Mouse (Mus musculus): ENCODE results near the gene Chrna5. TPM values are rescaled to one million over a fixed set of nuclear protein-coding genes. Genes with fewer than 3 reads are reported as not detected.

The Chrna5 gene
- total and polyA plus RNA-seq, 3 experiments = 0.16 to 1.4 (median 0.33) TPM

GRCm38 (mm10) chr9:55026275-55026663 lies 45.6 kb downstream of the Chrna5 start, which contains the start of gene Chrna3:
Gene Chrna3, minus strand, starts transcription at chr9:55026562.
- H3K27me3 ChIP-seq (ENCODE audit: insufficient read depth, low read length) = peaks cover 44% of the 10 kb centered on the region
- TF ChIP-seq POLR2AphosphoS5 (IDR thresholded peaks at IDR 0.05; ENCODE audit: insufficient replicate concordance, low read depth, low read length) (no peak), GATA1 (IDR thresholded peaks at IDR 0.05; ENCODE audit: borderline replicate concordance, low read length) (no peak), GATA2 (IDR thresholded peaks at IDR 0.05; ENCODE audit: borderline replicate concordance, low read depth, low read length) (no peak), CTCF (IDR thresholded peaks at IDR 0.05; ENCODE audit: low read depth, low read length) (no peak), TAL1 (conservative IDR thresholded peaks at IDR 0.05; ENCODE audit: low read depth, low read length) (no peak)
- H3K4me1 ChIP-seq (ENCODE audit: insufficient read depth, low read depth, low read length) = peaks cover 5% of the 10 kb centered on the region; the same call in 1 of the 2 replicates
- H3K9me3 ChIP-seq (replicated peaks) = no peaks in the 10 kb centered on the region
- no peak for DNase-seq (ENCODE audit: low spot score)
- no peaks in the 10 kb centered on the region for H3K36me3 ChIP-seq (replicated peaks)
- H3K4me3 ChIP-seq (ENCODE audit: low read depth, low read length) = no peak within 1 kb of the TSS
- ATAC-seq (ENCODE audit: extremely low read depth, insufficient number of reproducible peaks, low FRiP score, poor library complexity, severe bottlenecking) = no peak

GRCm38 (mm10) chr9:55031435-55032167 lies 50.9 kb downstream of the Chrna5 start:
- TF ChIP-seq GATA1 (IDR thresholded peaks at IDR 0.05; ENCODE audit: borderline replicate concordance, low read length) = no peak
- no peak for TF ChIP-seq TAL1 (conservative IDR thresholded peaks at IDR 0.05; ENCODE audit: low read depth, low read length)
- TF ChIP-seq GATA2 (IDR thresholded peaks at IDR 0.05; ENCODE audit: borderline replicate concordance, low read depth, low read length) = no peak
- no peak for TF ChIP-seq CTCF (IDR thresholded peaks at IDR 0.05; ENCODE audit: low read depth, low read length)
- TF ChIP-seq POLR2AphosphoS5 (IDR thresholded peaks at IDR 0.05; ENCODE audit: insufficient replicate concordance, low read depth, low read length) = no peak
- no peak for ATAC-seq (ENCODE audit: extremely low read depth, insufficient number of reproducible peaks, low FRiP score, poor library complexity, severe bottlenecking)
- Histone ChIP-seq H3K4me1 (ENCODE audit: insufficient read depth, low read depth, low read length) (no peaks in the 10 kb centered on the region), H3K4me3 (ENCODE audit: low read depth, low read length) (no peak overlapping the region), H3K27me3 (ENCODE audit: insufficient read depth, low read length) (peaks cover 31% of the 10 kb centered on the region), H3K9me3 (replicated peaks) (no peaks in the 10 kb centered on the region), H3K36me3 (replicated peaks) (no peaks in the 10 kb centered on the region)
- DNase-seq (ENCODE audit: low spot score) = no peak

- Histone ChIP-seq H3K4me1 (ENCODE audit: insufficient read depth, low read depth, low read length) (no peaks in the 10 kb centered on the region), H3K9me3 (replicated peaks) (no peaks in the 10 kb centered on the region), H3K27me3 (ENCODE audit: insufficient read depth, low read length) (peaks cover 48% of the 10 kb centered on the region), H3K36me3 (replicated peaks) (no peaks in the 10 kb centered on the region), H3K4me3 (ENCODE audit: low read depth, low read length) (no peak overlapping the region)
- ATAC-seq (ENCODE audit: extremely low read depth, insufficient number of reproducible peaks, low FRiP score, poor library complexity, severe bottlenecking) (no peak), DNase-seq (ENCODE audit: low spot score) (no peak)
- TF ChIP-seq CTCF (IDR thresholded peaks at IDR 0.05; ENCODE audit: low read depth, low read length) (no peak), GATA1 (IDR thresholded peaks at IDR 0.05; ENCODE audit: borderline replicate concordance, low read length) (no peak), POLR2AphosphoS5 (IDR thresholded peaks at IDR 0.05; ENCODE audit: insufficient replicate concordance, low read depth, low read length) (no peak), TAL1 (conservative IDR thresholded peaks at IDR 0.05; ENCODE audit: low read depth, low read length) (no peak)
Observed at GRCm38 (mm10) chr9:55038948-55039347, 58.3 kb downstream of the Chrna5 start.

DNA sequence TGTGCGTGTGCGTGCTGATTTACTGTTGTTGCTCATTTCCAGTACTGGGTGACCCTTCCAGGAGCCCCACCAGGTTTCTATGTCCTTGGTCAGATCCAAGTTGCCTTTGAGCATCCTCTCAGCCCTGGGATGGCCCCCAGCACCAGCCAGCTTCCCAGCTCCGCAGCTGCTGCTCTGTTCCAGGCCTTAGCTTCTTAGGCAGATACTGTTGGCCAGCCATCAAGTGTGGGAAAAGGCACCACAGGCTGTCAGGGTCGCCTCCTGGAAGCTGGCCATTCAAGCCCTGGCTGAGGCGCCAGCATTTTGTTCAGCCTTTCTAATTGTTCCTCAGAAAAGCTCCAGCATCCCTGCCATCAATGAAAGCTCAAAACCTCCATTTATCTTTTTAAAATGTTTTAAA lies 59.3 kb downstream of the Chrna5 start:
- peaks cover 41% of the 10 kb centered on the region for H3K27me3 ChIP-seq (ENCODE audit: insufficient read depth, low read length)

GRCm38 (mm10) chr9:55041389-55041788 lies 60.7 kb downstream of the Chrna5 start:
- ATAC-seq (ENCODE audit: extremely low read depth, insufficient number of reproducible peaks, low FRiP score, poor library complexity, severe bottlenecking) (no peak), DNase-seq (ENCODE audit: low spot score) (no peak)
- Histone ChIP-seq H3K4me1 (ENCODE audit: insufficient read depth, low read depth, low read length) (no peaks in the 10 kb centered on the region), H3K9me3 (replicated peaks) (no peaks in the 10 kb centered on the region), H3K36me3 (replicated peaks) (no peaks in the 10 kb centered on the region), H3K4me3 (ENCODE audit: low read depth, low read length) (no peak overlapping the region), H3K27me3 (ENCODE audit: insufficient read depth, low read length) (peaks cover 34% of the 10 kb centered on the region)
- TF ChIP-seq GATA1 (IDR thresholded peaks at IDR 0.05; ENCODE audit: borderline replicate concordance, low read length) (no peak), CTCF (IDR thresholded peaks at IDR 0.05; ENCODE audit: low read depth, low read length) (no peak), POLR2AphosphoS5 (IDR thresholded peaks at IDR 0.05; ENCODE audit: insufficient replicate concordance, low read depth, low read length) (no peak), TAL1 (conservative IDR thresholded peaks at IDR 0.05; ENCODE audit: low read depth, low read length) (no peak), GATA2 (IDR thresholded peaks at IDR 0.05; ENCODE audit: borderline replicate concordance, low read depth, low read length) (no peak)

More for the DNA sequence above, 59.3 kb downstream of the Chrna5 start:
- Histone ChIP-seq H3K9me3 (replicated peaks) (no peaks in the 10 kb centered on the region), H3K4me3 (ENCODE audit: low read depth, low read length) (no peak overlapping the region), H3K36me3 (replicated peaks) (no peaks in the 10 kb centered on the region), H3K4me1 (ENCODE audit: insufficient read depth, low read depth, low read length) (no peaks in the 10 kb centered on the region)
- DNase-seq (ENCODE audit: low spot score) (no peak), ATAC-seq (ENCODE audit: extremely low read depth, insufficient number of reproducible peaks, low FRiP score, poor library complexity, severe bottlenecking) (no peak)
- TF ChIP-seq TAL1 (conservative IDR thresholded peaks at IDR 0.05; ENCODE audit: low read depth, low read length) (no peak), POLR2AphosphoS5 (IDR thresholded peaks at IDR 0.05; ENCODE audit: insufficient replicate concordance, low read depth, low read length) (no peak), CTCF (IDR thresholded peaks at IDR 0.05; ENCODE audit: low read depth, low read length) (no peak), GATA2 (IDR thresholded peaks at IDR 0.05; ENCODE audit: borderline replicate concordance, low read depth, low read length) (no peak), GATA1 (IDR thresholded peaks at IDR 0.05; ENCODE audit: borderline replicate concordance, low read length) (no peak)

DNA sequence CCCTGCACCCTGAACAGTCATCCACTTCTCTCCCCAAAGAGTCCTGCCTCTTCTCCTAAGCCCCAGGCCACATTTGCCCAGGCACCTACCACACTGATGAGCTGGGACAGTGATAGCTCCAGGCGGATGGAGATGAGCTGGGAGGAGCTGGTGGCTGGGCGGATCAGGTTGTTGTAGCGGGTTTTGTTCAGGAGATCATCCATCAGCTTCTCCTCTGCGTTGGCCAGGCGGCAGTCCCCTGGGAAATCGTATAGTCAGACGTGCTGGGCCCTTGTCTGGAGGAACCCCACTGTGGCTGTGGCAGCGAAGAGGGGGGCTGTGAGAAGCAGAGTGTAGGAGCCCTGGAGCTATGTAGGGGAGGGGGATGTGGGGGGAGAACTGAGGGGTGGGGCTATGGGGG lies 63.0 kb downstream of the Chrna5 start:
- H3K4me3 ChIP-seq (ENCODE audit: low read depth, low read length) = no peak overlapping the region
- no peak for ATAC-seq (ENCODE audit: extremely low read depth, insufficient number of reproducible peaks, low FRiP score, poor library complexity, severe bottlenecking)
- TF ChIP-seq TAL1 (conservative IDR thresholded peaks at IDR 0.05; ENCODE audit: low read depth, low read length) (no peak), CTCF (IDR thresholded peaks at IDR 0.05; ENCODE audit: low read depth, low read length) (no peak), POLR2AphosphoS5 (IDR thresholded peaks at IDR 0.05; ENCODE audit: insufficient replicate concordance, low read depth, low read length) (no peak), GATA1 (IDR thresholded peaks at IDR 0.05; ENCODE audit: borderline replicate concordance, low read length) (no peak), GATA2 (IDR thresholded peaks at IDR 0.05; ENCODE audit: borderline replicate concordance, low read depth, low read length) (no peak)
- H3K9me3 ChIP-seq (replicated peaks) = no peaks in the 10 kb centered on the region
- no peaks in the 10 kb centered on the region for H3K4me1 ChIP-seq (ENCODE audit: insufficient read depth, low read depth, low read length)
- peaks cover 31% of the 10 kb centered on the region for H3K27me3 ChIP-seq (ENCODE audit: insufficient read depth, low read length)
- no peaks in the 10 kb centered on the region for H3K36me3 ChIP-seq (replicated peaks)
- no peak for DNase-seq (ENCODE audit: low spot score)

Measured in G1E (cell line).